Mouse (Mus musculus) liver, adult 2 months (tissue): ENCODE measurements around the gene Cct3. TPM values are rescaled to one million over a fixed set of nuclear protein-coding genes. Genes with fewer than 3 reads are reported as not detected.

Experiments used
- DNase-seq: peaks from one replicate; pipeline ENCODE4 v3.0.0-alpha.2; 2011; ENCODE audit warnings: low read depth, low spot score; ENCODE audit errors: extremely low read depth
- H3K27ac ChIP-seq: fragments of 200-500 bp; replicated peaks from 2 replicates; pipeline ENCODE4 v1.5.1; 2012; ENCODE audit warnings: low read depth, mild to moderate bottlenecking, control low read depth, inconsistent platforms, low read length; ENCODE audit not compliant: insufficient read depth
- H3K27me3 ChIP-seq: fragments of 200-500 bp; 2 replicates; pipeline ENCODE4 v1.6.1; 2012; ENCODE audit warnings: mild to moderate bottlenecking, moderate library complexity, low read length, inconsistent platforms; ENCODE audit not compliant: control insufficient read depth, insufficient read depth
- H3K36me3 ChIP-seq: fragments of 200-500 bp; 2 replicates; pipeline ENCODE4 v1.6.1; 2012; ENCODE audit warnings: low read length, inconsistent platforms; ENCODE audit not compliant: control insufficient read depth, insufficient read depth
- H3K4me1 ChIP-seq: fragments of 200-500 bp; 2 replicates; pipeline ENCODE4 v1.6.1; 2011; ENCODE audit warnings: low read length; ENCODE audit not compliant: control insufficient read depth, insufficient read depth
- H3K4me3 ChIP-seq: fragments of 200-500 bp; 2 replicates; pipeline ENCODE4 v1.5.1; 2011; ENCODE audit warnings: low read depth, mild to moderate bottlenecking, control low read depth, low read length, moderate library complexity; ENCODE audit not compliant: insufficient read depth
- H3K79me2 ChIP-seq: fragments of 200-500 bp; 2 replicates; pipeline ENCODE4 v1.6.1; 2012; ENCODE audit warnings: inconsistent platforms, mild to moderate bottlenecking, low read length, moderate library complexity; ENCODE audit not compliant: control insufficient read depth, insufficient read depth
- H3K9ac ChIP-seq: fragments of 200-500 bp; 2 replicates; pipeline ENCODE4 v1.6.1; 2012; ENCODE audit warnings: low read depth, mild to moderate bottlenecking, control low read depth, inconsistent platforms, low read length
- CTCF ChIP-seq: fragments of 200-500 bp; IDR thresholded peaks from 2 replicates; pipeline ENCODE4 v1.5.1; 2011; ENCODE audit warnings: low read depth, low read length, control low read depth
- POLR2A ChIP-seq: fragments of 200-500 bp; IDR thresholded peaks from 2 replicates; pipeline ENCODE4 v1.6.1; 2011; ENCODE audit warnings: low read length, control low read depth; ENCODE audit not compliant: insufficient read depth; ENCODE audit errors: extremely low read depth
- WGBS: fragments of 180-500 bp; shearing (Covaris S2); methylation state at CpG from one replicate; pipeline ENCODE4 v1.1.7; 2018; 5-methylcytosine and 5-hydroxymethylcytosine counted together
- polyA plus RNA-seq: library from polyadenylated mRNA; depleted of rRNA; stranded (reverse); fragments of >200 nt; gene quantifications from 2 replicates; pipeline ENCODE4 v1.2.3, GENCODE M21; 2012
- total RNA-seq: library from RNA; depleted of rRNA; stranded (reverse); fragments of >200 nt; gene quantifications from 2 replicates; pipeline ENCODE4 v1.2.3, GENCODE M21; 2014

Gene Cct3
- total and polyA plus RNA-seq, 2 experiments: 79.7 to 104 TPM

GRCm38 (mm10) chr3:88350732-88351131 lies 53.8 kb downstream of the Cct3 start:
- Histone ChIP-seq H3K4me3 (no peak overlapping the region), H3K4me1 (no peaks in the 10 kb centered on the region), H3K79me2 (no peaks in the 10 kb centered on the region), H3K27me3 (no peaks in the 10 kb centered on the region), H3K36me3 (peaks cover 74% of the 10 kb centered on the region), H3K27ac (no peak overlapping the region), H3K9ac (no peak overlapping the region)
- 91% methylated on average over 13 of the region's 13 CpGs for WGBS
- TF ChIP-seq CTCF (no peak), POLR2A (no peak)
- no peak for DNase-seq

- Histone ChIP-seq H3K27ac (no peak overlapping the region), H3K27me3 (no peaks in the 10 kb centered on the region), H3K4me1 (no peaks in the 10 kb centered on the region), H3K4me3 (no peak overlapping the region), H3K9ac (no peak overlapping the region), H3K36me3 (peaks cover 67% of the 10 kb centered on the region), H3K79me2 (no peaks in the 10 kb centered on the region)
- WGBS: 72% methylated on average over 9 of the region's 9 CpGs
- no peak for TF ChIP-seq POLR2A
- TF ChIP-seq CTCF: no peak
- no peak for DNase-seq
Observed at GRCm38 (mm10) chr3:88352907-88353306, 56.0 kb downstream of the Cct3 start.

DNA sequence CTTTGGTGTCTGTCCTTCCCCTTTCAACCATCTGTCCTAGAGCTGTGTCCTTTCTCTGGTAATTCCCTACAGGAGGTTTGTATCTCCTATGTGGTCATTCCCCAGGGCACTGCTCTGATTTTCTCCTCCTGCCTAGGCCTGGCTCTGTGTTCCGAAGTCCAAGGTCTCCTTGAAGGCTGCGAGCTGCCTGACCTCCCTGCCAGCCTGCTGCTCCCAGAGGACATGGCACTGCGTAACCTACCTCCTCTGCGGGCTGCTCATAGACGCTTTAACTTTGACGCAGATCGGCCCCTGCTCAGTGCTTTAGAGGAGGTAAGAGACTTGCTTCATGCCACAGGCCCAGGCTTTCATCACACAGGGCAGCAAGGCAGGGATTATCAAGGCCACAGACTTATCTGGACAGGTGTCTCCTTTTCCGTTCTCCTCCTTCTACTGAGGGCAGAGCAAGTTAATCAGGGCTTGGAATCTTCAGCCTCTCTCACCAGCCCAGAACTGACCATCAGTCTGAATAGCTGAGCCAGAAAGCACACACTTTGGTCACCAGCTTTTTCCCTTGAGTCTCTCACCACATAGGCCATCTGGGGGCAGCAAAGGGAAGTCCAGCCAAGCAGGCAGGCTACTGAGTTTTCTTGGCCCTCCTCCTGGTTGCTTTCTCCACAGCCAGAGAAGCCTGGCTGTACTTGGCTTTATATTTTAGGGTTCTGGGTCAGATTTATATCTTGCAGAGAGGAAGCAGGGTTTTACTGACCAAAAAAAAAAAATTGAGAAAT lies 57.7 kb downstream of the Cct3 start:
- 83% methylated on average over 8 of the region's 8 CpGs for WGBS
- H3K4me3 ChIP-seq: no peak overlapping the region
- no peaks in the 10 kb centered on the region for H3K4me1 ChIP-seq
- peaks cover 60% of the 10 kb centered on the region for H3K36me3 ChIP-seq
- TF ChIP-seq CTCF: no peak
- TF ChIP-seq POLR2A: no peak
- DNase-seq: no peak
- no peak overlapping the region for H3K9ac ChIP-seq
- H3K27ac ChIP-seq: no peak overlapping the region
- no peaks in the 10 kb centered on the region for H3K27me3 ChIP-seq
- no peaks in the 10 kb centered on the region for H3K79me2 ChIP-seq

- no peaks in the 10 kb centered on the region for H3K27me3 ChIP-seq
- H3K27ac ChIP-seq: no peak overlapping the region
- H3K4me3 ChIP-seq: no peak overlapping the region
- 94% methylated on average over 5 of the region's 5 CpGs for WGBS
- no peaks in the 10 kb centered on the region for H3K79me2 ChIP-seq
- H3K36me3 ChIP-seq: peaks cover 37% of the 10 kb centered on the region
- no peaks in the 10 kb centered on the region for H3K4me1 ChIP-seq
- DNase-seq: no peak
- TF ChIP-seq CTCF: no peak
- TF ChIP-seq POLR2A: no peak
- no peak overlapping the region for H3K9ac ChIP-seq
Observed at GRCm38 (mm10) chr3:88359584-88359983, 62.7 kb downstream of the Cct3 start.

- TF ChIP-seq CTCF (no peak), POLR2A (no peak)
- Histone ChIP-seq H3K27me3 (no peaks in the 10 kb centered on the region), H3K27ac (no peak overlapping the region), H3K4me1 (no peaks in the 10 kb centered on the region), H3K36me3 (peaks cover 35% of the 10 kb centered on the region), H3K9ac (no peak overlapping the region), H3K79me2 (no peaks in the 10 kb centered on the region), H3K4me3 (no peak overlapping the region)
- WGBS: 87% methylated on average over 3 of the region's 3 CpGs
- DNase-seq: no peak
Observed at GRCm38 (mm10) chr3:88359989-88360388, 63.1 kb downstream of the Cct3 start.

GRCm38 (mm10) chr3:88361096-88361495 lies 64.2 kb downstream of the Cct3 start:
- Histone ChIP-seq H3K9ac (no peak overlapping the region), H3K27me3 (peaks cover 7% of the 10 kb centered on the region; the same call in 1 of the 2 replicates), H3K36me3 (peaks cover 27% of the 10 kb centered on the region), H3K4me3 (no peak overlapping the region), H3K4me1 (no peaks in the 10 kb centered on the region), H3K27ac (no peak overlapping the region), H3K79me2 (no peaks in the 10 kb centered on the region)
- 90% methylated on average over 6 of the region's 6 CpGs for WGBS
- no peak for DNase-seq
- TF ChIP-seq CTCF (no peak), POLR2A (no peak)
